Mouse (Mus musculus) midbrain, postnatal 0 days (tissue): ENCODE measurements around the gene Mrps23. TPM values are rescaled to one million over a fixed set of nuclear protein-coding genes. Genes with fewer than 3 reads are reported as not detected.
A peak's percentile ranks its signal among the peaks of the same experiment; 100 is the strongest.

Source experiments
- ATAC-seq: fragments of 200-750 bp; cut with Nextera tagmentation; 2 replicates; pipeline ENCODE4 v1.8.0; 2017; ENCODE audit warnings: moderate number of reproducible peaks, mild to moderate bottlenecking, moderate TSS enrichment, moderate library complexity; ENCODE audit not compliant: low FRiP score
- DNase-seq: peaks from one replicate; pipeline ENCODE4 v3.0.0-alpha.2; 2015; ENCODE audit warnings: low spot score
- H3K27ac ChIP-seq: fragments of 300-500 bp; sonication (generic); 2 replicates; pipeline ENCODE4 v1.5.1; 2014; ENCODE audit warnings: low read depth, mild to moderate bottlenecking, low read length, mixed read lengths
- H3K27me3 ChIP-seq: fragments of 300-500 bp; sonication (generic); 2 replicates; pipeline ENCODE4 v1.6.1; 2014; ENCODE audit warnings: low read length, control low read depth, mixed read lengths; ENCODE audit not compliant: insufficient read depth
- H3K36me3 ChIP-seq: fragments of 300-500 bp; sonication (generic); 2 replicates; pipeline ENCODE4 v1.6.1; 2014; ENCODE audit warnings: low read length, control low read depth, mixed read lengths; ENCODE audit not compliant: insufficient read depth
- H3K4me1 ChIP-seq: fragments of 300-500 bp; sonication (generic); 2 replicates; pipeline ENCODE4 v1.6.1; 2014; ENCODE audit warnings: mild to moderate bottlenecking, control low read depth, antibody characterized with exemption, low read length, mixed read lengths; ENCODE audit not compliant: insufficient read depth
- H3K4me2 ChIP-seq: fragments of 300-500 bp; sonication (generic); 2 replicates; pipeline ENCODE4 v1.6.1; 2014; ENCODE audit warnings: low read depth, mild to moderate bottlenecking, low read length, mixed read lengths; ENCODE audit not compliant: poor library complexity, severe bottlenecking
- H3K4me3 ChIP-seq: fragments of 300-500 bp; sonication (generic); 2 replicates; pipeline ENCODE4 v1.5.1; 2014; ENCODE audit warnings: low read depth, mild to moderate bottlenecking, low read length, moderate library complexity
- H3K9ac ChIP-seq: fragments of 300-500 bp; sonication (generic); replicated peaks from 2 replicates; pipeline ENCODE4 v1.6.1; 2014; ENCODE audit warnings: mild to moderate bottlenecking, low read length, moderate library complexity, mixed read lengths; ENCODE audit not compliant: poor library complexity, severe bottlenecking
- H3K9me3 ChIP-seq: fragments of 300-500 bp; sonication (generic); 2 replicates; pipeline ENCODE4 v1.6.1; 2016; ENCODE audit warnings: low read length, control low read depth
- CTCF ChIP-seq: IDR thresholded peaks from 2 replicates; pipeline ENCODE4 v1.5.1; 2016; ENCODE audit warnings: antibody characterized with exemption, mild to moderate bottlenecking
- WGBS: fragments of 180-500 bp; shearing (Covaris S2); extraction: QIAGEN DNeasy Blood & Tissue Kit; methylation state at CpG from one replicate; pipeline ENCODE4 v1.1.7; 2014; 5-methylcytosine and 5-hydroxymethylcytosine counted together
- polyA plus RNA-seq: library from polyadenylated mRNA; unstranded; fragments of >200 nt; fragmentation: Nextera tagmentation; extraction: Ambion mirVana; gene quantifications from 2 replicates; pipeline ENCODE4 v1.2.1, GENCODE M21; 2015
- total RNA-seq: library from RNA; depleted of rRNA; stranded (reverse); fragments of >200 nt; gene quantifications from 2 replicates; pipeline ENCODE4 v1.2.3, GENCODE M21; 2014; rRNA removed

Gene Mrps23
- total and polyA plus RNA-seq, 2 experiments from 2014 or later: 29.4 to 63.2 TPM

DNA sequence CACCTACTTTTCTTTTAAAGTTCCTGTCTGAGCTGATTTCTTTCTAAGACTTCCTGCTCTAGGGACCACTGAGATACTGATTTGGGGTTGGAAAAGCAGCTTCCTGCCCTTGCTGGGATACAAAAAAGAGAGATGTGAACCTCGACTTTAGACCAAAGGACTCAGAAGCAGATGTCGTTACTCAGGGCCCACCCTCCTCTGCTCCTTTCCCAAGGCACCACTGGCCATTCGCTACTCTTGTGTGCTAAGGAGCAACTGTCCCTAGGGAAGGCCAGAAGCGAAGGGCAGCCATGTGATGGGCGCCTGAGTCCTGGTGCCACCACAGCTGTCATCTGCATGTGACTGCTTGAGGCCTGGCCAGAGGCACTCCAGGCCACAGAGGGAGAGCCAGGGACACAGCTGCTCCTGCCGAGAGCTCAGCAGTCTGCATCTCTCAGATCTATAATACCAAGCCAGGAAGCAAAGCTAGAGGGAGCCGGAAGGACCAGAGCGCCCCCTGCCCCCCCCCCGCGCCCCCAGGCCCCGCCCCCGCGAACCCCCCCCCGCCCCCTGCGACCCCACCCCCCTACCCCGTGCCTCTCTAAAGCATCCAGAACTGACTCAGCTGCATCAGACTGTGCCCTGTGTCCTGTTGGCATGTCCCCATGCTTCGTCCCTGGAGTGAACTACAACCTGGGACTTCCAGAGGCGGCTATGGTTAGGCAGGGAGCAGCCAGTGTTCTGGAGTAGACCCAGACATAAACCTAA, 48.8 kb downstream of the Mrps23 start:
- no peak overlapping the region for H3K27ac ChIP-seq
- H3K27me3 ChIP-seq: no peaks in the 10 kb centered on the region
- ATAC-seq (peak; percentile 20; the same call in 1 of the 2 replicates), DNase-seq (peak; percentile 64)
- 9% methylated on average over 14 of the region's 18 CpGs for WGBS
- H3K9me3 ChIP-seq: no peaks in the 10 kb centered on the region
- H3K4me3 ChIP-seq: no peak overlapping the region
- TF ChIP-seq CTCF: no peak
- 0 out of 2 replicates have a peak overlapping the region, but pooled peaks have one; percentile 13 for H3K9ac ChIP-seq
- no peak overlapping the region for H3K4me2 ChIP-seq
- no peaks in the 10 kb centered on the region for H3K4me1 ChIP-seq
- no peaks in the 10 kb centered on the region for H3K36me3 ChIP-seq

- H3K9ac ChIP-seq: no peak overlapping the region; the same call in 1 of the 2 replicates
- no peak overlapping the region for H3K4me3 ChIP-seq
- no peaks in the 10 kb centered on the region for H3K4me1 ChIP-seq
- 29% methylated on average over 7 of the region's 7 CpGs for WGBS
- no peak for TF ChIP-seq CTCF
- no peaks in the 10 kb centered on the region for H3K9me3 ChIP-seq
- no peak overlapping the region for H3K27ac ChIP-seq
- H3K36me3 ChIP-seq: no peaks in the 10 kb centered on the region
- no peaks in the 10 kb centered on the region for H3K27me3 ChIP-seq
- H3K4me2 ChIP-seq: no peak overlapping the region
- ATAC-seq (no peak), DNase-seq (no peak)
Measured at GRCm38 (mm10) chr11:88253514-88254167, 49.5 kb downstream of the Mrps23 start.

- DNase-seq: no peak
- 81% methylated on average over 4 of the region's 4 CpGs for WGBS
- Histone ChIP-seq H3K4me1 (no peaks in the 10 kb centered on the region), H3K9me3 (no peaks in the 10 kb centered on the region), H3K4me3 (no peak overlapping the region), H3K9ac (no peak overlapping the region), H3K4me2 (no peak overlapping the region), H3K27me3 (no peaks in the 10 kb centered on the region), H3K36me3 (no peaks in the 10 kb centered on the region), H3K27ac (no peak overlapping the region)
- no peak for ATAC-seq
- TF ChIP-seq CTCF: no peak
Measured at GRCm38 (mm10) chr11:88257700-88258099, 53.5 kb downstream of the Mrps23 start.

- H3K27ac ChIP-seq: no peak overlapping the region
- no peak overlapping the region for H3K4me3 ChIP-seq
- no peaks in the 10 kb centered on the region for H3K27me3 ChIP-seq
- no peaks in the 10 kb centered on the region for H3K36me3 ChIP-seq
- no peak for ATAC-seq
- DNase-seq: no peak
- WGBS: 88% methylated on average over 4 of the region's 4 CpGs
- H3K9ac ChIP-seq: no peak overlapping the region
- no peaks in the 10 kb centered on the region for H3K9me3 ChIP-seq
- H3K4me2 ChIP-seq: no peak overlapping the region
- peak; percentile 39 for TF ChIP-seq CTCF
- H3K4me1 ChIP-seq: no peaks in the 10 kb centered on the region
Measured at GRCm38 (mm10) chr11:88258212-88258611, 54.0 kb downstream of the Mrps23 start.

GRCm38 (mm10) chr11:88260463-88260862, 56.3 kb downstream of the Mrps23 start:
- DNase-seq (no peak), ATAC-seq (no peak)
- WGBS: 62% methylated on average over 7 of the region's 7 CpGs
- no peak overlapping the region for H3K27ac ChIP-seq
- no peak for TF ChIP-seq CTCF
- H3K4me1 ChIP-seq: no peaks in the 10 kb centered on the region
- H3K36me3 ChIP-seq: no peaks in the 10 kb centered on the region
- H3K27me3 ChIP-seq: no peaks in the 10 kb centered on the region
- no peaks in the 10 kb centered on the region for H3K9me3 ChIP-seq
- no peak overlapping the region for H3K9ac ChIP-seq
- no peak overlapping the region for H3K4me2 ChIP-seq
- no peak overlapping the region for H3K4me3 ChIP-seq

Other genes with a start within 250 kb of the Mrps23 start
- gene Dynll2, start 216.9 kb upstream of the Mrps23 start, total RNA-seq: 72.1 and 89.8 TPM in 2 replicates
- 54.5 and 56.8 TPM in 2 replicates for gene Dynll2, start 216.9 kb upstream of the Mrps23 start, polyA plus RNA-seq
- gene Srsf1, start 157.0 kb upstream of the Mrps23 start, total RNA-seq: 280 and 374 TPM in 2 replicates
- gene Srsf1, start 157.0 kb upstream of the Mrps23 start, polyA plus RNA-seq: 111 and 125 TPM in 2 replicates
- gene Vezf1, start 136.1 kb upstream of the Mrps23 start, total RNA-seq: 31.4 and 40.6 TPM in 2 replicates
- gene Vezf1, start 136.1 kb upstream of the Mrps23 start, polyA plus RNA-seq: 29.7 and 30.9 TPM in 2 replicates
- gene Cuedc1, start 106.3 kb upstream of the Mrps23 start, total RNA-seq: 38.8 and 40.2 TPM in 2 replicates
- 32.7 and 37.5 TPM in 2 replicates for gene Cuedc1, start 106.3 kb upstream of the Mrps23 start, polyA plus RNA-seq
- gene Ccdc182, start 89.7 kb downstream of the Mrps23 start, total RNA-seq: not detected in 2 replicates
- 0.12 TPM in 1 of 2 replicates, not detected in the other for gene Ccdc182, start 89.7 kb downstream of the Mrps23 start, polyA plus RNA-seq